Mouse (Mus musculus) lung, adult 2 months (tissue): ENCODE measurements around the gene Tfpi. TPM values are rescaled to one million over a fixed set of nuclear protein-coding genes. Genes with fewer than 3 reads are reported as not detected.
A peak's percentile ranks its signal among the peaks of the same experiment; 100 is the strongest.

ENCODE experiments used
- DNase-seq: peaks from one replicate; pipeline ENCODE4 v3.0.0; 2022
- H3K4me1 ChIP-seq: fragments of 200-500 bp; 2 replicates; pipeline ENCODE4 v1.6.1; 2011; ENCODE audit warnings: low read length; ENCODE audit not compliant: control insufficient read depth, insufficient read depth
- H3K4me3 ChIP-seq: fragments of 200-500 bp; replicated peaks from 2 replicates; pipeline ENCODE3; 2011; ENCODE audit warnings: low read depth, mild to moderate bottlenecking, control low read depth, low read length; ENCODE audit errors: extremely low read depth
- CTCF ChIP-seq: fragments of 200-500 bp; IDR thresholded peaks from 2 replicates; pipeline ENCODE4 v1.5.1; 2011; ENCODE audit warnings: mild to moderate bottlenecking, low read length, control low read depth; ENCODE audit not compliant: insufficient read depth
- POLR2A ChIP-seq: fragments of 200-500 bp; IDR thresholded peaks from 2 replicates; pipeline ENCODE4 v1.6.1; 2011; ENCODE audit warnings: low read depth, mild to moderate bottlenecking, control low read depth, low read length, borderline replicate concordance; ENCODE audit errors: extremely low read depth
- WGBS: fragments of 180-500 bp; shearing (Covaris S2); methylation state at CpG from one replicate; pipeline ENCODE4 v1.1.7; 2018; 5-methylcytosine and 5-hydroxymethylcytosine counted together
- polyA plus RNA-seq: library from polyadenylated mRNA; depleted of rRNA; stranded (reverse); fragments of >200 nt; gene quantifications from 2 replicates; pipeline ENCODE4 v1.2.3, GENCODE M21; 2012

Gene Tfpi
- polyA plus RNA-seq, 1 experiment, result 10.5 TPM

DNA sequence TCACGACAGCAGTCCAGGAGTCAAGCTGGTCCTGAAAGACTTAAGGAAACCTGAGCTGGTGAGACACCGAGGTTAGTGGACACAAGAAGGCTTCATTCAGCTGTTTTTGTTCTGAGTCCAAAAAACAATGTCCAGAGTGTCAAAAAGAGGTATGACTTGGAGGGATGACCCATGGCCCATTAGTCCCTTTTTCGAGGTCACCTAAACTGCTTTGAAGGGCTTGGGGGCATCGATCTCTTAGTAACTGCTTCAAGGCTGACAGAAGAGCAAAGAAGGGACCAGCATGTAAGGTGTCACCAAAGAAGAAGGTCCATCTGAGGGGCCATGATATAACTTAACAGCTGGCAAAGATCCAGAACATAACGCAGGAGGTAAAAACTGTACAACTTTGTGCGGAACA, 1.2 kb upstream of the Tfpi start:
- Histone ChIP-seq H3K4me3 (no peak overlapping the region), H3K4me1 (peaks cover 5% of the 10 kb centered on the region)
- WGBS, result 91% methylated on average over 6 of the region's 6 CpGs
- TF ChIP-seq POLR2A (no peak), CTCF (no peak)
- no peak for DNase-seq

DNA sequence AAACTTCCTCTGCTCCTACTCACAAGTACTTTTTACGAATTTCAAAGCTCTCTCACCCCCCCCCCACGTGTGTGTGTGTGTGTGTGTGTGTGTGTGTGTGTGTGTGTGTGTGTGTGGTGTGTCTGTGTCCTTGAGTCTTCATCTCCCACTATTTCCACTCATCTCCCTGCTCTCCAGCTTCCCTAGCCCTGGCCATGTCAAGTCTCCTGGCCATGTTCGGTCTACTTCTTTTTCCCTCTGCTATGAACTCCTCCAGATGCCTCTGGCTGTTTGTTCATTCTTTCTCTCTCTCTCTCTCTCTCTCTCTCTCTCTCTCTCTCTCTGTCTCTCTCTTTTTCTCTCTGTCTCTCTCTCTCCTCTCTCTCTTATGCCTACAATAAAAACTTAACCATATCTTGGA, 444 bp downstream of the Tfpi start:
- DNase-seq, result no peak
- TF ChIP-seq CTCF (no peak), POLR2A (no peak)
- WGBS, result 10% methylated on average over 3 of the region's 3 CpGs

DNA sequence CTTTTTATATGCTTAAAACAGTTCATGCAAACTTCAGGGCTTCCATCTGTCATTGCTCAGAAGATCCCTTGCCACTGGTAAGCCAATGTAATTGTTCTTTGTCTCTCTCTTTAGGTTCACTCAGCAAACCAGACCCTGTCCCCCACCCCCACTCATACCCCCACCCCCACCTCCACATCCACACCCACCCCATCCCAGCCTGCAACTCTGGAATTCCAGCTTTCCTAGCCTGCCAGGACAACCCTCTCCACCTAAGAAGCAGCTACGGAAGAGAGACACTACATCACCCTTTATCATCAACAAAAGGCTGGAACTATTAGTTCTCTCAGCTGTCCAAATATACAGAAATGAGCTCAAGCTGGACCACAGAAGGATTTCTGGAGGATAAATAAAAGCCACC, 974 bp downstream of the Tfpi start:
- WGBS, result 6% methylated on average over 1 of the region's 1 CpGs
- H3K4me3 ChIP-seq, result no peak overlapping the region
- TF ChIP-seq POLR2A, result no peak
- no peak for TF ChIP-seq CTCF

More for the DNA sequence above, 444 bp downstream of the Tfpi start:
- Histone ChIP-seq H3K4me3 (peak overlapping the region; percentile 55), H3K4me1 (peaks cover 5% of the 10 kb centered on the region)

DNA sequence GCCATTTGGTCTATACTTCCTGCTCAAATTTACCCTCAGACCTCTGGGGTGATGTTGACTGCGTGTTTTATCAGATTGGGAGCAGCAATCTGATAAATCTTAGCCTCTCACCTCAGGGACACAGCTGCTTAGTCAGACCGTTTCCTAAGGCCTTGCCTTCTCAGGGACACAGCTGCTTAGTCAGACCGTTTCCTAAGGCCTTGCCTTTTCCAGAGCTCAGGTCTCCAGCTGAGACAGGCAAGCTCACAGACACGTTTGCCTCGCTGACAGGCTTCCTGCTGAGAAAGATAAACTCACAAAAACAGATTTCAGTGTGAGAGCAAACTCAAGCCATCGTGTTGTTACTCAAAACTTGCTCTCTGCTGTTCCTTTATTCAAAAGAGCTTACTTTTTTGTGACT, 1.9 kb downstream of the Tfpi start:
- 30% methylated on average over 6 of the region's 6 CpGs for WGBS
- peaks cover 5% of the 10 kb centered on the region for H3K4me1 ChIP-seq
- TF ChIP-seq POLR2A (no peak), CTCF (no peak)
- DNase-seq, result no peak
- no peak overlapping the region for H3K4me3 ChIP-seq

More for the DNA sequence above, 974 bp downstream of the Tfpi start:
- H3K4me1 ChIP-seq, result peaks cover 5% of the 10 kb centered on the region
- DNase-seq, result no peak

DNA sequence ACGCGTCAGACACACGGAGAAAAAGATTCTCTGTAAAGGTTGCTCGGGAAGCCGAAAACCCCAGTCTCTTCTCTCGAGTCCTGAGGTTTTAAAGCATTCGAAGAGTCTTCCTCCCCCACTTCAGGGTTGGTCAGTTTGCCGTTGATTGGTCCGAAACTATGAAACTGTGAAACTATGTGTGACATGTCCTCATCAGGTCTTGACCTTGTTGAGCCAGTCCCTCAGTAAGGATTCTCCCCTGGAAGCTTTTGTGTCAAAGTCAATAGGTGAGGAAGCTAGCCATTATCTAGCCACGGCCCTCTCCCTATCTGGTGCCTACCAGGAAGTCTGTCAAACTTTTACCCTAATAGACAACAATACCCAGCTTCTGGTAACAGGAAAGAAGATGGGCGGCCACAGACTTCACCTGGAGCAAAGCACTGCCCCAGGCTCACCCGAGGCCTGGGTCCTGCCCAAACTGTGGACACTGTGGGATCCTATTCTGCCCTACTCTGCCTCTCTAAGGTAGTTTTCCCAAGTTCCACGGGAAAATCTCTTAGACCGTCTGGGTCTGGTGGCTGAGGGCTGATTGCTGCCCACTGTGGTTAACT, 2.5 kb downstream of the Tfpi start:
- no peak for DNase-seq
- Histone ChIP-seq H3K4me1 (peaks cover 5% of the 10 kb centered on the region), H3K4me3 (no peak overlapping the region)
- WGBS, result 63% methylated on average over 14 of the region's 14 CpGs
- TF ChIP-seq CTCF (no peak), POLR2A (no peak)

DNA sequence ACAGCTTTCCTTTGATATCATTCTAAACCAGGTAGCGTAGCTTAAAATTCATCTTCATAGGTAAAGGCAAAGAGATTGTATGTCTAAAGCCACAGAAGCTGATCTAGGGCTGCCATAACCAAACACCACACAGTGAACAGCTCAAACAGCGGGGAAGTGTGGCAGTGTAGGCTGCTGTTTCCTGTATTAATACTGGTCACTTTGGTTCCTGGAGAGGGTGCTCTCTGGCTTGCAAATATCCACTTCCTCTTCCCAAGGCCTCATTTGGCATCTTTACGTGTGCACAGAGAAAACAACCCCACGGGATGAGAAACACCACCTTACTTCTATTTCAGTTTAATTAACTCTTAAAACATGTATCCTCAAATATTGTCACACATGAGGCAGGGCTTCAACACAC, 9.2 kb downstream of the Tfpi start:
- no peaks in the 10 kb centered on the region for H3K4me1 ChIP-seq
- H3K4me3 ChIP-seq, result no peak overlapping the region
- no peak for DNase-seq
- 54% methylated on average over 4 of the region's 4 CpGs for WGBS
- no peak for TF ChIP-seq POLR2A

DNA sequence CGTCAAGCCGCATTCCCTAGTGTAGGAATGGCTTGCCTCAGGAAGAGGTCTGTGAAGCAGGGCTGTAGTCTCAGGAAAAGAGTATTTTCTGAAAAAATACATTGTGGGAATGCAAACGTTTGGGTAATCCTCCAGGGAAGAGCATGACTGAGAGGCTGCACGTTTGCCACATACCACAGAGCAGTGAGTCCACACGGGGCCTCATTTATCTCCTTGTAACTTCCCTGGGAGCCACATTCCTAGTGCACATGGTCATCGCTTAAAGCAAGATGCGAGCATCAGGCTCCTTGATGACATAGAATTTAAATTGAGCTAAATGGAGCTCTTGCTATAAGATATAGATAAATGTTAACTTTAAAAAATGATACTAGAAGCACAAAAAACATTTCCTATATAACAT, 11.6 kb downstream of the Tfpi start:
- Histone ChIP-seq H3K4me3 (no peak overlapping the region), H3K4me1 (no peaks in the 10 kb centered on the region)
- TF ChIP-seq CTCF (no peak), POLR2A (no peak)
- WGBS, result 40% methylated on average over 7 of the region's 7 CpGs
- DNase-seq, result no peak

DNA sequence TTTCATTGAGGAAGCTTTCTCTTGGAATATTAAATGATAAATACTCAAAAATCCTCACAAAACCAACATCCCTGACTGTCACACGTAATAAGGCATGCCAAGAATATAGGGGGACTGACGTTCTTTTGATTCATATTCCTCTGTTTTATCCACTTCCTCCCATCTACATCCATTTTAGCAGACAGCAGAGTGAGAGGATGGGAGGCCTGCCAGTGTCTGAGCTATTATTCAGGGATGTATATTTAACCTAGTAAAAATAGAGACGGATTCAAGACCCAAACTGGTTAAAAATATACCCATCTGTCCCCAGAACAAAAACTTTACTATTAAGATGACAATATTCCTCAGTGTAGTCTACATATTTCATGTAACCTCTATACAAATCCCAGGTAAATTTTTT, 14.2 kb downstream of the Tfpi start:
- WGBS, result 80% methylated on average over 3 of the region's 3 CpGs
- Histone ChIP-seq H3K4me1 (no peaks in the 10 kb centered on the region), H3K4me3 (no peak overlapping the region)
- DNase-seq, result no peak
- TF ChIP-seq POLR2A (no peak), CTCF (no peak)

DNA sequence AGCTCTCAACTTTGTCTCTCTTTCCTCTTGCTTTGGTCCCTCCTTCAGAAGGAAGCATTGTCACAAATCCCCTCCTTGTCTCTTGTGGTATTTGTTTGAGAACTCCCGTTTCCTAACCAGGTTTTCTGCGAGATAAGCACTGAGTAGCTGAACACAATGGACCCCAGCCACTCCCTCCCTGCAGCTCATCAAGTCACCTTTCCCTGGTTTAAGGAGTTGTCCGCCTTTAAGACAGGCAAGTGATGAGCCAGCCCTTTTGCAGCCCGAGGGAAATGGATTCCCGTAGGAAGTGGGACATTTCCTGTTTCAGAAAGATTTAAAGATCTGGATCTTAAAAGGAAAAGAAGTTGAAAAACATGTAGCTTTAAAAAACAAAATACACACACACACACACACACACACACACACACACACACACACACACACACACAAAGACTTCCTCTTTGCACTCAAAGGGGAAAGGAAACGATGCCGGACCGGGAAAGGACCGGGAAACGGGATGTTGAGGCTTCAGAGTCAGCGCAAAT, 16.9 kb downstream of the Tfpi start:
- Histone ChIP-seq H3K4me3 (peak overlapping the region; percentile 64), H3K4me1 (no peaks in the 10 kb centered on the region)
- TF ChIP-seq CTCF (no peak), POLR2A (no peak)
- WGBS, result 21% methylated on average over 11 of the region's 11 CpGs
- peak; percentile 17 for DNase-seq

DNA sequence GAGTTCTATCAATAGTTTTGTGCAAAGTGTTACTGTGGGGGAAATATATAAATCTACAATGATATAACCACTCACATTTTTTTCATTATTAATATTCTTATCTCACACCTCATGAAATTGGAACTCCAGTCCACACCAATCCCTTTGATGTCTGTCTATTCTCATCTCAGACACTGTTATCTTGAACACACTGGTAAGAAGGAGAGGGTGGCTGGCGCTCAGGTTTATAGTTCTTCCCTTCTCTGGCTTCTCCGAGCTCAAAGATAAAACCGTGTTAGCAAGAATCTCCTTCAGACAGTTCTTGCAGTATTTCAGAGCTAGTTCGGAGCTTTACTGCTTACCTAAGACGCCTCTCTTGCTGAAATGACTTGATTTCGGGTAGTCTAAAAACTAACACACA, 19.4 kb downstream of the Tfpi start:
- 70% methylated on average over 6 of the region's 6 CpGs for WGBS
- no peak overlapping the region for H3K4me3 ChIP-seq
- H3K4me1 ChIP-seq, result no peaks in the 10 kb centered on the region
- DNase-seq, result no peak
- no peak for TF ChIP-seq CTCF
- TF ChIP-seq POLR2A, result no peak
